Mouse (Mus musculus) forebrain, embryonic 11.5 days (tissue): ENCODE results near the gene Dock2. TPM values are rescaled to one million over a fixed set of nuclear protein-coding genes. Genes with fewer than 3 reads are reported as not detected.

Experiments used
- ATAC-seq: fragments of 200-750 bp; cut with Nextera tagmentation; replicated peaks from 2 replicates; pipeline ENCODE4 v1.8.0; 2017; ENCODE audit warnings: moderate TSS enrichment; ENCODE audit not compliant: low FRiP score
- DNase-seq: peaks from one replicate; pipeline ENCODE4 v3.0.0-alpha.2; 2017; ENCODE audit warnings: low spot score
- H3K27ac ChIP-seq: fragments of 300-500 bp; sonication (generic); 2 replicates; pipeline ENCODE4 v1.5.1; 2014; ENCODE audit warnings: low read depth, low read length
- H3K27me3 ChIP-seq: fragments of 300-500 bp; sonication (generic); 2 replicates; pipeline ENCODE4 v1.6.1; 2014; ENCODE audit warnings: mild to moderate bottlenecking, low read length, mixed read lengths; ENCODE audit not compliant: control insufficient read depth, insufficient read depth
- H3K36me3 ChIP-seq: fragments of 300-500 bp; sonication (generic); 2 replicates; pipeline ENCODE4 v1.6.1; 2014; ENCODE audit warnings: mild to moderate bottlenecking, low read length, moderate library complexity, mixed read lengths; ENCODE audit not compliant: control insufficient read depth, insufficient read depth
- H3K4me1 ChIP-seq: fragments of 300-500 bp; sonication (generic); replicated peaks from 2 replicates; pipeline ENCODE4 v1.6.1; 2014; ENCODE audit warnings: low read length, mixed read lengths; ENCODE audit not compliant: control insufficient read depth, insufficient read depth
- H3K4me2 ChIP-seq: fragments of 300-500 bp; sonication (generic); 2 replicates; pipeline ENCODE4 v1.6.1; 2014; ENCODE audit warnings: low read depth, mild to moderate bottlenecking, low read length, moderate library complexity, mixed read lengths; ENCODE audit not compliant: severe bottlenecking
- H3K4me3 ChIP-seq: fragments of 300-500 bp; sonication (generic); 2 replicates; pipeline ENCODE4 v1.5.1; 2014; ENCODE audit warnings: low read depth, low read length
- H3K9ac ChIP-seq: fragments of 300-500 bp; sonication (generic); 2 replicates; pipeline ENCODE4 v1.6.1; 2014; ENCODE audit warnings: low read length
- H3K9me3 ChIP-seq: fragments of 300-500 bp; sonication (generic); 2 replicates; pipeline ENCODE4 v1.6.1; 2016; ENCODE audit warnings: low read length, mixed read lengths; ENCODE audit not compliant: control insufficient read depth
- WGBS: fragments of 180-500 bp; shearing (Covaris S2); extraction: QIAGEN DNeasy Blood & Tissue Kit; methylation state at CpG from one replicate; pipeline ENCODE4 v1.1.7; 2014; 5-methylcytosine and 5-hydroxymethylcytosine counted together
- polyA plus RNA-seq: library from polyadenylated mRNA; unstranded; fragments of >200 nt; fragmentation: Nextera tagmentation; extraction: Ambion mirVana; gene quantifications from 2 replicates; pipeline ENCODE4 v1.2.1, GENCODE M21; 2014

Dock2 gene
- polyA plus RNA-seq, 1 experiment from 2014 or later = 1.1 TPM

GRCm38 (mm10) chr11:34421061-34421460 lies 362.6 kb downstream of the Dock2 start:
- peaks cover 4% of the 10 kb centered on the region for H3K4me1 ChIP-seq
- no peak for DNase-seq
- H3K4me2 ChIP-seq = no peak overlapping the region
- 72% methylated on average over 6 of the region's 6 CpGs for WGBS
- H3K9ac ChIP-seq = no peak overlapping the region
- H3K4me3 ChIP-seq = no peak overlapping the region
- H3K27me3 ChIP-seq = no peaks in the 10 kb centered on the region
- H3K27ac ChIP-seq = no peak overlapping the region
- no peak for ATAC-seq
- no peaks in the 10 kb centered on the region for H3K9me3 ChIP-seq
- no peaks in the 10 kb centered on the region for H3K36me3 ChIP-seq

- Histone ChIP-seq H3K9me3 (no peaks in the 10 kb centered on the region), H3K36me3 (no peaks in the 10 kb centered on the region), H3K4me3 (no peak overlapping the region), H3K27me3 (no peaks in the 10 kb centered on the region), H3K27ac (no peak overlapping the region), H3K4me2 (no peak overlapping the region), H3K9ac (no peak overlapping the region), H3K4me1 (peaks cover 5% of the 10 kb centered on the region)
- ATAC-seq = 0 out of 2 replicates have a peak, but pooled peaks have one; percentile 34
- WGBS = 64% methylated on average over 3 of the region's 3 CpGs
- DNase-seq = no peak
Observed at GRCm38 (mm10) chr11:34416619-34416979, 367.1 kb downstream of the Dock2 start.

- no peak overlapping the region for H3K27ac ChIP-seq
- no peak overlapping the region for H3K4me3 ChIP-seq
- no peaks in the 10 kb centered on the region for H3K27me3 ChIP-seq
- no peaks in the 10 kb centered on the region for H3K9me3 ChIP-seq
- no peak overlapping the region; the same call in 1 of the 2 replicates for H3K4me2 ChIP-seq
- ATAC-seq (peak; percentile 73), DNase-seq (no peak)
- 32% methylated on average over 9 of the region's 9 CpGs for WGBS
- no peaks in the 10 kb centered on the region for H3K36me3 ChIP-seq
- H3K4me1 ChIP-seq = peaks cover 5% of the 10 kb centered on the region
- no peak overlapping the region for H3K9ac ChIP-seq
Observed at GRCm38 (mm10) chr11:34415884-34416618, 367.6 kb downstream of the Dock2 start.

GRCm38 (mm10) chr11:34406850-34407249 lies 376.8 kb downstream of the Dock2 start:
- 37% methylated on average over 5 of the region's 5 CpGs for WGBS
- Histone ChIP-seq H3K9ac (no peak overlapping the region), H3K4me2 (no peak overlapping the region), H3K36me3 (no peaks in the 10 kb centered on the region), H3K27ac (no peak overlapping the region), H3K4me3 (no peak overlapping the region), H3K4me1 (no peaks in the 10 kb centered on the region; the same call in 1 of the 2 replicates), H3K9me3 (no peaks in the 10 kb centered on the region), H3K27me3 (no peaks in the 10 kb centered on the region)
- ATAC-seq = no peak
- DNase-seq = no peak

- H3K9me3 ChIP-seq = no peaks in the 10 kb centered on the region
- H3K4me1 ChIP-seq = no peaks in the 10 kb centered on the region; the same call in 1 of the 2 replicates
- no peak overlapping the region for H3K4me2 ChIP-seq
- no peak overlapping the region for H3K27ac ChIP-seq
- no peaks in the 10 kb centered on the region for H3K27me3 ChIP-seq
- no peak overlapping the region for H3K4me3 ChIP-seq
- H3K9ac ChIP-seq = no peak overlapping the region
- ATAC-seq (0 out of 2 replicates have a peak, but pooled peaks have one; percentile 12), DNase-seq (no peak)
- 77% methylated on average over 8 of the region's 8 CpGs for WGBS
- H3K36me3 ChIP-seq = no peaks in the 10 kb centered on the region
Observed at GRCm38 (mm10) chr11:34406309-34406708, 377.4 kb downstream of the Dock2 start.

- H3K4me2 ChIP-seq = no peak overlapping the region
- 90% methylated on average over 1 of the region's 1 CpGs for WGBS
- no peaks in the 10 kb centered on the region for H3K9me3 ChIP-seq
- no peak overlapping the region for H3K4me3 ChIP-seq
- H3K27ac ChIP-seq = no peak overlapping the region
- no peaks in the 10 kb centered on the region; the same call in 1 of the 2 replicates for H3K4me1 ChIP-seq
- H3K9ac ChIP-seq = no peak overlapping the region
- no peaks in the 10 kb centered on the region for H3K36me3 ChIP-seq
- H3K27me3 ChIP-seq = no peaks in the 10 kb centered on the region
- ATAC-seq (no peak), DNase-seq (no peak)
Observed at GRCm38 (mm10) chr11:34405311-34405710, 378.4 kb downstream of the Dock2 start.

- H3K27ac ChIP-seq = no peak overlapping the region
- no peak overlapping the region for H3K4me2 ChIP-seq
- 89% methylated on average over 8 of the region's 8 CpGs for WGBS
- H3K27me3 ChIP-seq = no peaks in the 10 kb centered on the region
- H3K4me1 ChIP-seq = no peaks in the 10 kb centered on the region
- H3K36me3 ChIP-seq = no peaks in the 10 kb centered on the region
- no peak overlapping the region for H3K4me3 ChIP-seq
- ATAC-seq (no peak), DNase-seq (no peak)
- no peaks in the 10 kb centered on the region for H3K9me3 ChIP-seq
- H3K9ac ChIP-seq = no peak overlapping the region
Observed at GRCm38 (mm10) chr11:34401343-34401742, 382.3 kb downstream of the Dock2 start.

GRCm38 (mm10) chr11:34398555-34398954 lies 385.1 kb downstream of the Dock2 start:
- DNase-seq (no peak), ATAC-seq (no peak)
- no peaks in the 10 kb centered on the region for H3K36me3 ChIP-seq

GRCm38 (mm10) chr11:34397661-34398060 lies 386.0 kb downstream of the Dock2 start:
- Histone ChIP-seq H3K9ac (no peak overlapping the region), H3K27me3 (no peaks in the 10 kb centered on the region), H3K9me3 (no peaks in the 10 kb centered on the region), H3K36me3 (no peaks in the 10 kb centered on the region), H3K27ac (no peak overlapping the region), H3K4me3 (no peak overlapping the region), H3K4me2 (no peak overlapping the region), H3K4me1 (no peaks in the 10 kb centered on the region)
- DNase-seq = no peak
- 94% methylated on average over 5 of the region's 5 CpGs for WGBS
- ATAC-seq = no peak

More at GRCm38 (mm10) chr11:34398555-34398954, 385.1 kb downstream of the Dock2 start:
- H3K4me1 ChIP-seq = no peaks in the 10 kb centered on the region
- H3K4me3 ChIP-seq = no peak overlapping the region
- no peak overlapping the region for H3K4me2 ChIP-seq
- H3K9ac ChIP-seq = no peak overlapping the region
- H3K27me3 ChIP-seq = no peaks in the 10 kb centered on the region
- no peak overlapping the region for H3K27ac ChIP-seq
- WGBS = 94% methylated on average over 2 of the region's 2 CpGs
- no peaks in the 10 kb centered on the region for H3K9me3 ChIP-seq
